Mouse (Mus musculus): ENCODE data around the gene Ccdc107. TPM values are rescaled to one million over a fixed set of nuclear protein-coding genes. Genes with fewer than 3 reads are reported as not detected.
"Not testable (repeated sequence)": the region's sequence is repeated elsewhere in the genome, so short reads cannot be mapped to it uniquely, and the experiment has no call there.

Gene Ccdc107
- total RNA-seq, 2 experiments from 2014 or later, result 22.3 to 25.4 TPM

DNA sequence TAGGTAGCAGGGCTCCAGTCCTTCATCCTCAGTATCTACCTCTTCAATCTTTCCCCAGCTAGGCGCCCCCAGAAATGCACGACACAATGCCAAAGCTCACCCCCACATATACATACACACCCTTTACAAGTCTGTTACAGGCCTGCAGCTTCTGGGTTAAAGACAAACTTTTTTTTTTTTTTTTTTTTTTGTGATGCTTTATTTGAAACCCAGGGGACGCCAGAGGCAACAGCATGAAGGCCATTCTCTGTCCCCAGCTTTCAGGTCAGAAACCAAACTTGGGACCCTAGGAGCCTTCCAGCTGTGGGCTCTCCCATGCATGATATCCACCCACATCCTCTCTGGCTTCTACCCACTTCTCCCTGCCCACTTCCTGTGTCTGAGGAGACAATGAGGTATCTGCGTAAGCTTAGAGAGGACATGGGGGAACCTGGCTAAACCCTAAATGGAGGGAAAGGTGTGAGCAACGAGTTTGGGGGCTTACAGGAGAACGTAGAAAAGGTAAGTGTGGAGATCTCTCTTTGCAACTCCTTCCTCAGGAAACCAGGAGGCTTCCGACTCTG is 10.7 kb upstream of the Ccdc107 start:
- intact Hi-C loops (cut with DNase I), result no loop called here
- no peak for DNase-seq (ENCODE audit: low spot score in 2 of 2)

DNA sequence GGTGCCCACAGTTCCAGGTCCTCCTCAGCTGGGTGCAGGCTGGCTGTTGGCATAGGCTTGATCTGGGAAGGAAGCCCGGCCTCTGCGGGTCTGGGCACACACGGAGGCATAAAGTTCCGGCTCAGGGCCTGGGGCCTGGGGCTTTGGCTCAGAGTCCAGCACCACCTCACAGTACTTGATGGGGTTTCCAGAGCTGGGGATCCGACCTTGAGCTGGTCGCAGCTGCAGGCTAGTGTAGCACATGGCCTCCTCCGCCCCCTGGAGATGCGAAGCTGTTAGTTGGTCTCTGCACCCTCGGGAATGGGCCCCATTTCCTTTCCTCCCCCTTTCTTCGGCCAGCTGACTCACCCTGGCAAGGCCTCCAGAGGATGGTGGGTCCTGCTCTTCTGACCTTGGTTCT is 10.1 kb upstream of the Ccdc107 start:
- DNase-seq (ENCODE audit: low spot score in 2 of 2), result no peak
- intact Hi-C loops (cut with DNase I), result no loop called here

DNA sequence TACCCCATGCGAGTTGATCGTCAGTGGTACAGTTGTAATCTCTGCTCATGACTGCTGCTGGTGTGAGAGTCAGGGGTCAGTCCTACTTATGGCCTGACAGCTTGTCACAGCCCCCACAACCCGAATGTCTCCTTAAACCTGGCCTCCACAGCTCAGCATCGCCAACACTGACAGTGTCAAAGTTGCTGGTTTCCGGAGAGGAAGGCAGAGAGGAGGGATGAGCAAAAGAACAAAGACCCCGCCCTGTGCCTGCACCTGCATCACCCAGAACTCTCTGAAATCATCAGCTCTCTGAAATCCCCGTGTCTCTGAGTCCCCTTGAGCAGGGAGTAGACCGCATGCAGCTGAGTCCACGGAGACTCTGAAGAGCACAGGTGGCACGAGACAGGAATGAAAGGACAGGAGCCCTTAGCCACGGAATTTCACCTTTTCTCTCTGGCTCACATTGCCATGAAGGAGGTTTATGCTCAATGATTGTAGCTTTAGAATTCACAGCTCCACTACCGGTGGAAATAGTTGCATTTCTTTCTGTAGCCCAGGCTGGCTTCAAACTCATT is 9.1 kb upstream of the Ccdc107 start, which contains the start of gene Sit1:
TSS of gene Sit1 (minus strand) at position 200 of the 557 bp plus-strand sequence.
- intact Hi-C loops (cut with DNase I), result no loop called here

GRCm38 (mm10) chr4:43485666-43486065 is 7.0 kb upstream of the Ccdc107 start:
- intact Hi-C loops (cut with DNase I); DNase-seq (ENCODE audit: low spot score in 2 of 2): not testable (repeated sequence)

More for the DNA sequence above, 9.1 kb upstream of the Ccdc107 start, which contains the start of gene Sit1:
- DNase-seq (ENCODE audit: low spot score in 2 of 2), result no peak

DNA sequence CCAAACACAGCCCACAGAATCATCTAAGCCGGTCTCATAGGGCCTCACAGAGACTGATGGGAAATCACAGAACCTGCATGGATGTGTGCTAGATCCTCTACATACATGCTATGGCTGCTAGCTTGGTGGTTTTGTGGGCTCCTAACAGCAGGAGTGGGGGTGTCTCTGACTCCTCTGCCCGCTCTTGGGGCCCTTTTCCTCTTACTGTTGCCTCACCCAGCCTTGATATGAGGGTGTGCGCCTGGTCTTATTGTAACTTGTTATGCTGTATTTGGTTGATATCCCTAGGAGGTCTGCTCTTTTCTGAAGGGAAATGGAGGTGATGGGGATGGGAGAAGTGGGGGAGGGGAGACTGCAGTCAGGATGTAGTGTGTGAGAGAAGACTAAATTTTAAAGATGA is 3.1 kb upstream of the Ccdc107 start:
- intact Hi-C loops (cut with DNase I), result loop anchor here (1.0 to 5.0 kb wide), 2 partner anchors 38 to 69 kb away; no protein-coding TSS in a partner anchor
- DNase-seq (ENCODE audit: low spot score in 2 of 2), result no peak

GRCm38 (mm10) chr4:43490801-43491200 is 1.9 kb upstream of the Ccdc107 start:
- no peak for DNase-seq (ENCODE audit: low spot score in 2 of 2)
- intact Hi-C loops (cut with DNase I), result loop anchor here (5.0 kb wide), 1 partner anchor 36 kb away; no protein-coding TSS in a partner anchor

GRCm38 (mm10) chr4:43492101-43492820 is 439 bp upstream of the Ccdc107 start:
- intact Hi-C loops (cut with DNase I), result loop anchor here (2.0 to 5.0 kb wide), 2 partner anchors 35 to 71 kb away; partner anchors contain the start of genes Creb3 and Tln1
- DNase-seq (ENCODE audit: low spot score in 2 of 2), result no peak

GRCm38 (mm10) chr4:43493186-43493845 is 616 bp downstream of the Ccdc107 start:
- DNase-seq (ENCODE audit: low spot score in 2 of 2), result peak; percentile 97 to 98
- intact Hi-C loops (cut with DNase I), result loop anchor here (1.0 to 5.0 kb wide), 3 partner anchors 34 to 69 kb away; partner anchors contain the start of genes Creb3 and Tln1

GRCm38 (mm10) chr4:43493846-43494240 is 1.1 kb downstream of the Ccdc107 start:
- DNase-seq (ENCODE audit: low spot score in 2 of 2), result no peak
- intact Hi-C loops (cut with DNase I), result loop anchor here (1.0 to 5.0 kb wide), 3 partner anchors 33 to 69 kb away; partner anchors contain the start of genes Creb3 and Tln1

DNA sequence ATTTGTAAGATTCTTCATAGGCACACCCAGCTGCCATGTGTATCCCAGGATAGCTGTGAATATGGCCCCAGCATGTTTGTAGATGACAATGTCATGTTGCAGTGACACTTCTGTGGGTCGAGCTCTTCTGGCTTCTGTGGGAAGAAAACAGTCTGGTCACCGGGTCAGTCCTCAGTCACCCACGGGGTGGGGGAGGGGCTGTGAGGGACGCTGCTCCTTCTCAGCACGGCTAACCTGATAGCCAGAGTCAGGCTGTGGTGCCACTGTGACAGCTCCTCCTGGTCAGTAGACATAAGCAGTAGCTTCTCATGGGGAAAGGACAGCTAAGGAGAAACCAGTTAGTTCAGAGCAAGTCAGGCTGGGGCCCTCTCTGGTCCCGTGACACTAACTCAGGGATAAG is 3.9 kb downstream of the Ccdc107 start:
- intact Hi-C loops (cut with DNase I), result no loop called here
- DNase-seq (ENCODE audit: low spot score in 2 of 2), result no peak

- intact Hi-C loops (cut with DNase I), result no loop called here
- no peak for DNase-seq (ENCODE audit: low spot score in 2 of 2)
Measured at GRCm38 (mm10) chr4:43497405-43497804, 4.7 kb downstream of the Ccdc107 start.

DNA sequence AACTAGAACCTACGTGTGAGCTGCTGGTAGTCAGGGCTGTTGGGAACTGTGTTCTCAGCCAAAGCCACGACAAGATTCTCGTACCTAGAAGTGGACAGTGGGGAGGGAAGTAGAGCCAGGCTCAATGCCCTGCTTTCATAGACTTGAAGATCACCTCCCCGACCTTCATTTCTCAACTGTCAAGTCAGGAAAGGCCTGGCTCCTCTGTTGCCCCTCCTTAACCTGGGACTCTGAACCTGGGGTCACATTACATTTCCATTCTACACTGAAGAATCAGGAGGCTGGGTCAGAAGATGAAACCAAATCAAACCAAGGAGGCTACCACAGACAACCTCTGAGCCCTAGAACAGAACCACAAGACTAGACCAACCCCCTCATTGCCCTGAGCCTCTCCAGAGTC is 5.2 kb downstream of the Ccdc107 start:
- intact Hi-C loops (cut with DNase I), result no loop called here
- no peak for DNase-seq (ENCODE audit: low spot score in 2 of 2)

GRCm38 (mm10) chr4:43498983-43499382 is 6.3 kb downstream of the Ccdc107 start:
- no peak for DNase-seq (ENCODE audit: low spot score in 2 of 2)
- intact Hi-C loops (cut with DNase I), result no loop called here

DNA sequence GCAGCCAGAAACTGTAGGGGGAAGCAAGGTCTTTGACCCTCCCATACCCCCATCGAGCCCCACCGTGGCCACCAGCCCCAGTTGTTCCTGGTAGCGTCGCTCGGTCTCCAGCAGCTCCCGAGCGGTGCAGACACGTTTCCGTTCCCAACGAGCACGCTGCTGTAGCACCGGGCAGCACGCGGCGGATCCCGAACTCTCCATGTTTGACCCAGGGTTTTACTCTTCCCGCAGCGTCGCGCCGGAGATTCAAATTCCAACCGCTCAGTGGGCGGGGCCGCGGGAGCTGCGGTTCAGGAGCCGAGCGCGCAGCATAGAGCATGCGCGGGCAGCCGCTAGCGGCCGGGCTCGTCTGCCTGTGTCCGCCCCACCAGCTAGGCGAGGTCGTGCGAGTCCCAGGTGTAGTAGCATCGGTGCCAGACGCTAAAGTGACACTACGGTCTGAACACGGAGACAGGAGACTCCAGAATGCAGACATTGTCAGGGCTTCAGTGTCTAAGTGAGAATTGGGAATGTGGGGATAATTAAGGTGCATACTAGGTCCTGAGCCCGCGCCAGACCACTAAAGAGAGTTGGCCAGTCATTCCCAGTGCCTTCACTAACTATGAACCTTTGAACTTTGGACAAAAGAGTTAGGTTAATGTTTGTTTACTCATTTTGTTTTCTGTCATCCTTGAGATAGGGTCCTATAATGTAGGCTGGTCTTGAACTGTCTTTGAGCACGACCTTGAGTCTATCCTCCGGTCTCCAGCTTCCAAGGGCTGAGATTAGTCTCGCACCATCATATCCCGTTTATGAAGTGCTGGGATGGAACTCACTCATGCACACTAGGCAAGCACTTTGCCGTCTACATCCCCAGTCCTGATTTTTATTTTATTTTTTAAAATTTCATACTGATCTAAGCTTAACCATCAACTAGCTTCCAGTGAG is 7.0 kb downstream of the Ccdc107 start, which contains the start of gene Arhgef39:
TSS of gene Arhgef39 (minus strand) at position 289 of the 927 bp plus-strand sequence.
- intact Hi-C loops (cut with DNase I), result no loop called here
- DNase-seq (ENCODE audit: low spot score in 2 of 2), result peak; percentile 69 to 72

GRCm38 (mm10) chr4:43503041-43503440 is 10.3 kb downstream of the Ccdc107 start:
- intact Hi-C loops (cut with DNase I), result no loop called here
- no peak for DNase-seq (ENCODE audit: low spot score in 2 of 2)

- intact Hi-C loops (cut with DNase I), result no loop called here
- no peak for DNase-seq (ENCODE audit: low spot score in 2 of 2)
Measured at GRCm38 (mm10) chr4:43503506-43503905, 10.8 kb downstream of the Ccdc107 start.

DNA sequence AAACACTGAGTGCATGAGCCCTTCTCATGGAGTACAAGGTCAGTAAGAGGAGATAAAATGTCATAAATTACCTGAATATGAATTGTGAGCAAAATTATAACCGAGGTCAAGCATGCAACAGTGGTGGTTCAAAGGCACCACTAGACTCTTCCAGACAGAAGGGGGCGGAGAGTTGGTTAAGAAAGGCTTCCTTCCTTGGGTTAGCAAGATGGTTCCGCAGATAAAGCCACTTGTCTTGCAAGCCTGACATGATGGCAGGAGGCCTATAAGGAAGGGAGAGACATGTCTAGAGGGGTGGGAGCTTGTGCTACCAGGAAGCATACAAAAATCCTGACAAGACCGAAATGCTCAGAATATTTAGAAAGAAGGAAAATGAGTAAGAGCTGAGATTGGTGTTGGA is 11.6 kb downstream of the Ccdc107 start:
- no peak for DNase-seq (ENCODE audit: low spot score in 2 of 2)
- intact Hi-C loops (cut with DNase I), result no loop called here

DNA sequence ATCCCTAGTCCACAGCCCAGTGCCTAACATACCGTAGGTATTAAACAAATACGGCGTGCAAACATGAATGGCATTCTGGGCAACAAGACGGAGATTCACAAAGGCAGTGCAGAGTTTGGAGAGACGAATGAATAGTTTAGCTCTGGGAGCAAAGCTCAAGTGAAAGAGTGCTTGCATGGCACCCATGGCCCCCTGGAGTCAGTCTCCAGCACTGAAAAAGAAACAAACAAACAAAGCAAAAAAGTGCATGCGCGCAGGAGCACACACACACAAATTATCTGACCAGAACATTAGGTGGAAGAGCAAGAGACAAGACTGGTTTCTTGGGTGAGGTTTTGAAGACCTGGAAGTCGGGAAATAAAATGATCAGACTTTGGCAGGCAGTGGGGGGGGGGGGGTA is 13.4 kb downstream of the Ccdc107 start:
- intact Hi-C loops (cut with DNase I), result no loop called here
- no peak for DNase-seq (ENCODE audit: low spot score in 2 of 2)

All from left cerebral cortex, postnatal 25 days (tissue).